Mouse (Mus musculus) intestine, embryonic 15.5 days (tissue): ENCODE results near the gene Mymk. TPM values are rescaled to one million over a fixed set of nuclear protein-coding genes. Genes with fewer than 3 reads are reported as not detected.
A peak's percentile ranks its signal among the peaks of the same experiment; 100 is the strongest.

Source experiments
- ATAC-seq: fragments of 200-750 bp; cut with Nextera tagmentation; 2 replicates; pipeline ENCODE4 v1.8.0; 2017; ENCODE audit warnings: moderate TSS enrichment, moderate library complexity
- H3K27ac ChIP-seq: fragments of 300-500 bp; sonication (generic); 2 replicates; pipeline ENCODE4 v1.5.1; 2015; ENCODE audit warnings: mild to moderate bottlenecking, inconsistent platforms
- H3K27me3 ChIP-seq: fragments of 300-500 bp; sonication (generic); replicated peaks from 2 replicates; pipeline ENCODE4 v1.6.1; 2015; ENCODE audit warnings: inconsistent platforms
- H3K36me3 ChIP-seq: fragments of 300-500 bp; sonication (generic); 2 replicates; pipeline ENCODE4 v1.6.1; 2015; ENCODE audit warnings: inconsistent platforms
- H3K4me1 ChIP-seq: fragments of 300-500 bp; sonication (generic); replicated peaks from 2 replicates; pipeline ENCODE4 v1.6.1; 2015; ENCODE audit warnings: inconsistent platforms
- H3K4me2 ChIP-seq: fragments of 300-500 bp; sonication (generic); replicated peaks from 2 replicates; pipeline ENCODE4 v1.6.1; 2015; ENCODE audit warnings: mild to moderate bottlenecking, inconsistent platforms
- H3K4me3 ChIP-seq: fragments of 300-500 bp; sonication (generic); replicated peaks from 2 replicates; pipeline ENCODE4 v1.5.1; 2015; ENCODE audit warnings: inconsistent platforms
- H3K9ac ChIP-seq: fragments of 300-500 bp; sonication (generic); 2 replicates; pipeline ENCODE4 v1.6.1; 2015; ENCODE audit warnings: inconsistent platforms
- H3K9me3 ChIP-seq: fragments of 300-500 bp; sonication (generic); 2 replicates; pipeline ENCODE4 v1.6.1; 2016; ENCODE audit warnings: inconsistent platforms
- WGBS: fragments of 180-500 bp; shearing (Covaris S2); methylation state at CpG from one replicate; pipeline ENCODE4 v1.1.7; 2015; 5-methylcytosine and 5-hydroxymethylcytosine counted together
- polyA plus RNA-seq: library from polyadenylated mRNA; unstranded; fragments of >200 nt; fragmentation: Nextera tagmentation; extraction: Ambion mirVana; gene quantifications from 2 replicates; pipeline ENCODE4 v1.2.1, GENCODE M21; 2015

Mymk gene
- polyA plus RNA-seq, 1 experiment from 2014 or later = 0.24 TPM

DNA sequence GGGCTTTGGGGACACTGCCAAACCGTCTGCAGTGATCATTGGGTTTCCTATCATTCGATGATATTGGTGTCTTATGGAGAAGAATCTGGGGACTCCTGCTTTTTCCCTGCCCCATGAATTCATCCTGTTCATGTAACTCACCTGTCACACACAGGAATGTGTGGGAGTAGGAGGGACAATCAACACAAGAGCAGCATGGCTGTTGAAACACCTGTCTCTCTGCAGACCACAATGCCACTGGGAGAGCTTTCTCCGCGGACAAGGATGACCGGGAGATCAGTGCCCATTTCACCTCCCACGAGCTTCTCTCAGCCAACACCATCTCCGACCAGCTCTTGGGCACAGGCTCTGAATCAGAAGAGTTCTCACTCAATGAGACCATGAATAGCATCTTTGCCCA lies 23.2 kb upstream of the Mymk start:
- H3K27me3 ChIP-seq = no peaks in the 10 kb centered on the region
- H3K9me3 ChIP-seq = no peaks in the 10 kb centered on the region
- no peak overlapping the region for H3K27ac ChIP-seq
- H3K9ac ChIP-seq = no peak overlapping the region
- H3K36me3 ChIP-seq = no peaks in the 10 kb centered on the region
- peaks cover 18% of the 10 kb centered on the region for H3K4me1 ChIP-seq
- no peak overlapping the region for H3K4me2 ChIP-seq
- no peak overlapping the region for H3K4me3 ChIP-seq
- 91% methylated on average over 7 of the region's 7 CpGs for WGBS
- ATAC-seq = no peak

DNA sequence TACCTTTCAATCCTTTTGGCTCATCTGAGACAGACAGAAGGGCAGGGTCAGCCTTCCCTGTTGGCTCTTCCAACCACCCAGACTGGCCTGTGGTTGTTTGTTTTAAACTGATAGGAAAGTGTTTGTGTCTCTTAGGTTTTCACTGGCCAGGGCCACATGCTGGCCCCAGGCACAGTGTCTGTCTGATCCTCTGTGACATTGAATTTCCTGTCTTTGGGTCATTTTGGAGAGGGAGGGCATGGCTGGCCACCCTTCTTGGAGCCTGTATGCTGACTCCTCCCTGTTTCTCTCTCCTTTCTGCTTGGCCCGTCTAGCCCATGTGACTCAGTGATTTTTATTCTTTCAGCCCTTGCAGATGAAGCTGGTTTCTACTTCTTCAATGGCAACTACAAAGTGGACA lies 17.3 kb upstream of the Mymk start:
- 70% methylated on average over 1 of the region's 1 CpGs for WGBS
- H3K27ac ChIP-seq = no peak overlapping the region
- no peak overlapping the region for H3K4me3 ChIP-seq
- H3K27me3 ChIP-seq = no peaks in the 10 kb centered on the region
- H3K36me3 ChIP-seq = no peaks in the 10 kb centered on the region
- no peak overlapping the region for H3K4me2 ChIP-seq
- H3K9me3 ChIP-seq = no peaks in the 10 kb centered on the region
- H3K9ac ChIP-seq = no peak overlapping the region
- no peak for ATAC-seq
- peaks cover 38% of the 10 kb centered on the region for H3K4me1 ChIP-seq

DNA sequence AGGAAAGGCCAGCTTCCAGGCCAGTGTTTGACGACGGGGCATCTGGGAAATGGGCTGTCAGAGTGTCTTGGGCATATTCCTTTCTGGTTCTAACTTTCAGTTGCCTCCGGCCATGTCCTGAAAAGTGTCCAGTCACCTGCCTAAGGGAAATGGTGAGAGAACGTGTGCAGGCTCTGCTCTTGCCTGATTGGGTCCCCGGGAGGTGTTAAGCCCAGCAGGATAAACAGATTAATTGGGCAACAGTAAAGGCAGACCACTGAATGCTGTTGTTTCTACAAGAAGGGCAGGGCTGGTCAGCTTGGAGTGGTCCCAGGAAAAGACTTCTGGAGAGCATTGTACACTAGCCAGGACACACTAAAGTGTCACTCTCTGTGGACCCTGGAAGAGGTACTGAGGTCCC lies 16.7 kb upstream of the Mymk start:
- peaks cover 43% of the 10 kb centered on the region for H3K4me1 ChIP-seq
- H3K4me2 ChIP-seq = no peak overlapping the region; the same call in 1 of the 2 replicates
- no peaks in the 10 kb centered on the region for H3K36me3 ChIP-seq
- peak overlapping the region; percentile 66 for H3K27ac ChIP-seq
- 58% methylated on average over 5 of the region's 5 CpGs for whole genome bisulfite sequencing
- no peak overlapping the region for H3K4me3 ChIP-seq
- H3K9ac ChIP-seq = no peak overlapping the region
- H3K9me3 ChIP-seq = no peaks in the 10 kb centered on the region
- no peaks in the 10 kb centered on the region for H3K27me3 ChIP-seq
- no peak for ATAC-seq

DNA sequence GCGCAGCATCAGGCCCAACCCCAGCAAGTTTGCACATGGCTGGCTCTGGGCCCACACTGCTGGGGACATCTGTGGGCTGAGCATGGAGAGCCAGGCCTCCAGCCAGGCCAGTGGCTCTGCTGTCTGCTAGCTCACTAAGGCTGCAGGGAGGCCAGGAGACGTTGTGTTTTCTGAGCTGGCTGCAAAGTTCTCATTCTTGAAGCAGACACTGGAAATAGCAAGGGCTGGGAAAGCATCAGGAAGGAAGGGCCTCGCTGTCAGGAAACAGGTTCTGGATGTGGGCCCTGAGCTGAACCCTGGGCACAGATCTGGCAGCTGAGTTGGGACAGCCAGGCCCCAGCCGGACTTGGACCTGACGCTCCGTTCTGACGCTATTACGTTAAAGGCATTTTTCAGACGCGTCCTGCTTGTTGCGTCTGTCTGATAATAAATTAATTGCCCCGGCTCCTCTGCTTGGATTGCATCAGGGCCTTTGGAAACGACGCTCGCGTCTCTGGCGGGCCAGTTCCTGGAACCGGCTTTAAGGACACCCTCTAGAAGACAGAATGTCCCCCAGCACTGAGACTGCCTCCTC lies 16.2 kb upstream of the Mymk start:
- no peak overlapping the region for H3K4me3 ChIP-seq
- H3K27me3 ChIP-seq = no peaks in the 10 kb centered on the region
- peak overlapping the region; percentile 66 for H3K27ac ChIP-seq
- no peak overlapping the region; the same call in 1 of the 2 replicates for H3K4me2 ChIP-seq
- ATAC-seq = peak; percentile 67
- H3K9ac ChIP-seq = no peak overlapping the region
- no peaks in the 10 kb centered on the region for H3K36me3 ChIP-seq
- WGBS = 24% methylated on average over 18 of the region's 18 CpGs
- H3K4me1 ChIP-seq = peaks cover 43% of the 10 kb centered on the region
- no peaks in the 10 kb centered on the region for H3K9me3 ChIP-seq

DNA sequence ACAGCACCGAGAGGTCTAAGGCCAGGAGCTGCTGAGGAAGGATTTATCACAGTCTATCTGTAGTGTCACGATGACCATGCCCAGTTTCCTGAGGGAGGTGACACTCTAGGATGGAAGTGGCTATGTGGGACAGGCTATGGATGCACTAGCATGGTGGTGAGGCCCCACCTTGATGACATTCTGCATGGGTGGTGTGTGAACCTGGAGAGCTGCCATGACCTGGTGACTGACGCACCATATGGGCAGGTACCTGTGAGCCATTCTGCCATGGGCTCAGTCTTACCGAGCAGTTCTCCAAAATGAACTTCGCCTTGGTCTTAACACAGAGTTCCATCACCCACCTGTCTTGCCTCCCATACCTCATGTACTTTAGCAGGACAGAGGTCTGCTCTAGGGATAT lies 15.6 kb upstream of the Mymk start:
- Histone ChIP-seq H3K4me2 (no peak overlapping the region), H3K27me3 (no peaks in the 10 kb centered on the region), H3K9me3 (no peaks in the 10 kb centered on the region), H3K36me3 (no peaks in the 10 kb centered on the region), H3K4me3 (no peak overlapping the region), H3K27ac (no peak overlapping the region), H3K4me1 (peaks cover 43% of the 10 kb centered on the region), H3K9ac (no peak overlapping the region)
- peak; percentile 8; the same call in 1 of the 2 replicates for ATAC-seq
- WGBS = 85% methylated on average over 5 of the region's 5 CpGs

DNA sequence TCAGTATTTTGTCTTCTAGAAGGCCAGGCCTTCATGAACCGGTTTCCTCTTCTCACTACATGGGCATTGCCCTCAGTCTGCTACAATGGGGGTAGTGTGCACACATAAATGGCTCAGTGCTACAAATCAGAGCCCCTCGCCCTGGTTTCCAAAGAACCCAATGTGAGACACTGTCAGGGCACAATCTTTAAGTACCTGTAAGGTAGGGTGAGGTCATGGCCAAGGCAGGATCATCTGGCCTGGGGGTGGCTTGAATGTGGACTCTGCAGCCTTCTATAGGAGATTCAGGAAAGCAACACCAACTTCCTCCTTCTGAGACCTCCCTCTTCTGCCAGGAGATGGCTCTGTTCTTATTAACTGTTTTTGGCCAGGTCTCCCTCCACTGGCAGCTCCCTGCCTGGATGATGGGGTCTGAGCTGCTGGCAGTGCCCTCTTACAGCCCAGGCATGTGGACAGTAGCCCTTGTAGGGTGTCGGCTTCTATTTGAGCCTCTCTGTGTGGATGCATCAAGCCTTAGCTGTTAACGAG lies 14.6 kb upstream of the Mymk start:
- Histone ChIP-seq H3K4me1 (peaks cover 43% of the 10 kb centered on the region), H3K4me2 (no peak overlapping the region)

DNA sequence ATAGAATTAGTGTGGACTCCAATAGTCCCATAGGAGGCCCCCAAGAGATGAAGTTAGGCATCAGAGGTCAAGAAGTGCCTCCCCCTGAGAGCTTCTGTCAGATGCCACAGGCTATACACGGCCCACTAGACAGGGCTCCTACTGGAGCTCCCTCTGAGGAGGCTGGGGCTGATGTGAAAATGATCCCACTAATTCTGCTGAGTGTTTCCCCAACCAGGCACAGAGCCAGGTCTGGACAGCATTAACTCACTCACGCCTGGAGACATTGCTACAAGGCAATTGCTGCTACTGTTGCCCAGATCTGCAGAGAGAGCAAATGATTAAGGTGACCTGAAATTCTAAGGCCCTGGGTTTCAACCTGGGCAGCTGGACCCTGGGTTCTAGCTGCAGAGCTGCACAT lies 13.8 kb upstream of the Mymk start:
- no peaks in the 10 kb centered on the region for H3K9me3 ChIP-seq
- 21% methylated on average over 2 of the region's 2 CpGs for WGBS
- ATAC-seq = 0 out of 2 replicates have a peak, but pooled peaks have one; percentile 20

More for the DNA sequence above, 14.6 kb upstream of the Mymk start:
- WGBS = 77% methylated on average over 4 of the region's 4 CpGs
- Histone ChIP-seq H3K36me3 (no peaks in the 10 kb centered on the region), H3K4me3 (no peak overlapping the region), H3K9ac (no peak overlapping the region), H3K27me3 (no peaks in the 10 kb centered on the region), H3K9me3 (no peaks in the 10 kb centered on the region), H3K27ac (no peak overlapping the region)
- ATAC-seq = no peak

DNA sequence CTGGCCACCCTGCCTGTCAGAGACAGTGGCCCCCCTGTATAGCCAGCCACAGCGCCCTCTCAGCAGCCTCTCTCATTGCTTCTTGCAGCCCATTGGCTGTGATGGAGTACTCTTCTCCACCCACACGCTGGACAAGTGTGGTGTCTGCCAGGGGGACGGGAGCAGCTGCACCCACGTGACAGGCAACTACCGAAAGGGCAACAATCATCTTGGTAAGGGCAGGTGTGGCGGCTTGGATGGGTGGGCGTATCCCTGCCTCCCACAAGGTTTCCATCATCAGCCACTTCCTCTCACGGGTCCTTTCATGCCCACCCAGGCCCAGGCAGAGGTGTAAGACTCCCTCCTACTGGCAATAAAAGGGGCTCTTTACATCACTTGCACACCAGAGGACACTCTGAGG lies 13.0 kb upstream of the Mymk start:
- Histone ChIP-seq H3K9me3 (no peaks in the 10 kb centered on the region), H3K36me3 (no peaks in the 10 kb centered on the region), H3K27me3 (no peaks in the 10 kb centered on the region), H3K27ac (no peak overlapping the region), H3K4me1 (peaks cover 44% of the 10 kb centered on the region), H3K9ac (no peak overlapping the region), H3K4me3 (no peak overlapping the region), H3K4me2 (no peak overlapping the region)
- no peak for ATAC-seq
- WGBS = 36% methylated on average over 8 of the region's 8 CpGs

More for the DNA sequence above, 13.8 kb upstream of the Mymk start:
- Histone ChIP-seq H3K27ac (no peak overlapping the region), H3K27me3 (no peaks in the 10 kb centered on the region), H3K4me1 (peaks cover 43% of the 10 kb centered on the region), H3K4me3 (no peak overlapping the region), H3K9ac (no peak overlapping the region), H3K4me2 (no peak overlapping the region; the same call in 1 of the 2 replicates), H3K36me3 (no peaks in the 10 kb centered on the region)

DNA sequence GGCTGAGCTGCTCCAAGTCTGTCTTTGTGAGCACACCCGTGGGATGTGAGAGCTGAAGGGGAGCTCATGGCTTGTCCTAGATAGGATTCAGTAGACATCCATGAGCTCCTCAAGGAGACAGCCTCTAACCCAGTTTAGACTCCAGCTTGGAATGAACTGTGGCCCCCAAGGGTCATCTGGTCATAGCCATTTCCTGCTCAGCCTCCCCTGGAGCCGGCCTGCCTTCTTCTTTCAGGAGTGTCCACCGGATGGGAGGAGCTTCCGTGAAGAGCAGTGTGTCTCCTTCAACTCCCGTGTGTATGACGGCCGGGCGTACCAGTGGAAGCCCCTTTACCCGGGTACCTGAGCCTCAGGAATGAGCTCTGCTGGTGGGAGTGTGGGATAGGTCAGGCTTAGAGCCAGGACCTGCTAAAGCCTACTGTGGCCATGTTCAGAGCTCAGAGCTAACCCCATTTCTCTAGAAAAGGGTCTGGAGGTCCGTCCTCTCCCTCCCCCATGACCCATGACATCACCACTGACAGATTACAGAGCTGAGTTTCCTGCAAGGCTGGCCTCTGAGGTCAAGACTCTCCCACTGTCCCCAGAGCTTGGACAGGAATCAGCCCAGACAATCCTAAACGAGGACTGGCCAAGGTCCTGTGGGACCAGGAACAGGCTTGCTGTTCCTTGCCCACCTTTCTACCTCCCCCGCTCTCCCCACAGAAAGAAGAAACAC lies 11.9 kb upstream of the Mymk start:
- Histone ChIP-seq H3K36me3 (no peaks in the 10 kb centered on the region), H3K9me3 (no peaks in the 10 kb centered on the region), H3K4me2 (no peak overlapping the region), H3K4me3 (no peak overlapping the region), H3K27me3 (no peaks in the 10 kb centered on the region), H3K27ac (no peak overlapping the region), H3K9ac (no peak overlapping the region), H3K4me1 (peaks cover 53% of the 10 kb centered on the region)
- 62% methylated on average over 12 of the region's 12 CpGs for WGBS
- ATAC-seq = no peak

DNA sequence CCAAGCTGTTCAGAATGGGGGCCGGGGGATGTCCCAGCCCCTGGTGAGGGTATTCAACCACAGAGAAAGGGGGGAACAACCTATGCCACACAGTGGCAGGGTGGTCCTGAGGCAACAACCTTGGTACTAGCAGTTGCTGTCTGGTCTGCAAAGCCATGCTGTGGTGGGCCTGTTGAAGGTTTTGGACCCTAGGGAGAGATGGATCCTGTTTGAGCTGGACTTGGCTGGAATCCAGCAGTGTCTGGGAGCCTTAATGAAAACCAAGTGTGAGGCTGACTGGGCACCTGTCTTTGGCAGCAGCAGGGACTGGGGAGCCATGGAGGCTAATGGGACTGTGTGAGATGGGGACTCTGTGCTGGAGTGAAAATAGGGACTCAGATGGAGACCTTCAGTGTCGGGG lies 7.7 kb upstream of the Mymk start:
- Histone ChIP-seq H3K36me3 (no peaks in the 10 kb centered on the region), H3K4me2 (peak overlapping the region; percentile 37), H3K4me1 (peaks cover 30% of the 10 kb centered on the region), H3K4me3 (no peak overlapping the region), H3K27me3 (0 out of 2 replicates have a peak, but pooled peaks cover 3% of the 10 kb centered on the region), H3K9ac (no peak overlapping the region), H3K9me3 (no peaks in the 10 kb centered on the region), H3K27ac (peak overlapping the region; percentile 8; the same call in 1 of the 2 replicates)
- WGBS = 61% methylated on average over 2 of the region's 2 CpGs
- ATAC-seq = peak; percentile 40

DNA sequence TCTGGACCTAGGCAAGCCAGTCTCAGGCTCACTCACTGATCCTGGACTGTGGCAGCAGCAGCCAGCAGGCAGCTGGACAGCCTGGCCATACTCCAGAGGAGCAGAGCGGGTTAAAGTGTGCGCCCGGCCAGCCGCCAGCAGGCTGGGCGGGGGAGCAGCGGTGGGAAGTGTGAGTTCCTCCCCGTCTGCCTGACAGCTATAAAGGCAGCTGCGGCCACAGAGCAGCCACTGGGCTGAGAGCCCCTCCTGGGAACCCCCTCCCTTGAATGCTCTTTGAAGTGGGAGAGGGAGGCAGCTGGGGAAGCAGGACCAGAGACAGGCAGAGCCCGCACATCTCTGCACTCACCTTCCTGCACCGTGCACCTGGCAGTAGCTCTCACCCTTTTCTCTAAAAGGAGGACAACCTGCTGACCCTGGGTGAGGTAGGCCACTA lies 7.2 kb upstream of the Mymk start, which contains the start of gene Adamtsl2:
Gene Adamtsl2 (plus strand): TSS at position 228 of the 433 bp plus-strand sequence.
- peak; percentile 89 for ATAC-seq
- no peak within 1 kb of the TSS for H3K4me3 ChIP-seq
- H3K9me3 ChIP-seq = no peaks in the 10 kb centered on the region
- peak within 1 kb of the TSS; percentile 18; the same call in 1 of the 2 replicates for H3K27ac ChIP-seq
- peak within 1 kb of the TSS; percentile 37 for H3K4me2 ChIP-seq
- H3K4me1 ChIP-seq = peaks cover 28% of the 10 kb centered on the region
- no peaks in the 10 kb centered on the region for H3K36me3 ChIP-seq
- 0 out of 2 replicates have a peak, but pooled peaks cover 3% of the 10 kb centered on the region for H3K27me3 ChIP-seq
- 0% methylated on average over 10 of the region's 10 CpGs for WGBS
- H3K9ac ChIP-seq = no peak within 1 kb of the TSS

DNA sequence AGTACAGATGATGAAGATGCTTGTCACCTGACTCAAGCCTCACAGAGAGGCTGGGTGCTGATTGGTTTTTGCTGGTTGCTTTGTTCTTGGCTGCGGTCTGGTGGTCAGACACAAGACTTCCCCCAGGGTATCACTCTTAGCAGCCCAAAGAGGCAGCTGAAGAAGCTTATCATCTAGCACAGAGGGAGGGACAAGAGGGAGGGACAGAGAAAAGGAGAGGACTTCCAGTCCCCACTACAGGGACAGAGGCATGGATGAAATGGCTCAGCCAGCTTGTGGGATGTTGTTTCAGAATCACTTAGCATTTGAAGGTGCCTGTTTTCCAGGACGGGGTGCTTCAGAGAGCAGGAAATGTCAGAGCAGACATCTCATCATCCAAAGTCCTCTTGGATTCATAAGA lies 6.3 kb upstream of the Mymk start:
- H3K9ac ChIP-seq = no peak overlapping the region
- no peak for ATAC-seq
- 0 out of 2 replicates have a peak, but pooled peaks cover 3% of the 10 kb centered on the region for H3K27me3 ChIP-seq
- peaks cover 23% of the 10 kb centered on the region for H3K4me1 ChIP-seq
- H3K9me3 ChIP-seq = no peaks in the 10 kb centered on the region
- WGBS = 52% methylated on average over 2 of the region's 2 CpGs
- no peaks in the 10 kb centered on the region for H3K36me3 ChIP-seq
- H3K4me2 ChIP-seq = no peak overlapping the region
- H3K4me3 ChIP-seq = no peak overlapping the region
- peak overlapping the region; percentile 18; the same call in 1 of the 2 replicates for H3K27ac ChIP-seq
